ENCODE assay signal across 9 mouse cellular contexts in genomic region chr6:109150023-109150911, GRCm38 (mm10).
DNase-seq lines count a peak whose midpoint lies in the region; ATAC-seq lines count a peak whose summit lies in the region.
"Had no signal": no experiment of that assay in that cellular context is flagged by ENCODE, and none has a peak within 500 bp of the region (broad histone marks: within the 10 kb centered on the region; RNA-seq: fewer than 3 reads in every experiment).

No protein-coding gene starts in this region.

- H3K4me3 ChIP-seq in forebrain, embryonic 12.5 days (replicated peaks), result no peak overlapping the region
- peak overlapping the region; percentile 21 for H3K4me3 ChIP-seq in hindbrain, embryonic 13.5 days
- H3K4me3 ChIP-seq: lung, embryonic 15.5 days had no signal

- DNase-seq in NIH3T3 (ENCODE audit: low read depth), result peak; percentile 96
- DNase-seq in c-Kit-positive CD71-positive TER-119-positive erythroid progenitor cells, embryonic 14.5 days (ENCODE audit: low spot score), result peak; percentile 29
- DNase-seq in layer of hippocampus, adult 9-11 months, result peak; percentile 83
- DNase-seq in lung, postnatal 14 days, result peak; percentile 78
- DNase-seq in right cerebral cortex, adult 18-20 months, result peak; percentile 87
- DNase-seq in T-cell, adult 2 months (ENCODE audit: low spot score), result no peak

- H3K36me3 ChIP-seq in forebrain, embryonic 12.5 days (replicated peaks), result no peaks in the 10 kb centered on the region
- H3K36me3 ChIP-seq in hindbrain, embryonic 13.5 days, result no peaks in the 10 kb centered on the region
- H3K36me3 ChIP-seq: lung, embryonic 15.5 days had no signal

- H3K4me1 ChIP-seq in forebrain, embryonic 12.5 days, result no peaks in the 10 kb centered on the region
- peaks cover 20% of the 10 kb centered on the region for H3K4me1 ChIP-seq in hindbrain, embryonic 13.5 days (replicated peaks)
- H3K4me1 ChIP-seq: lung, embryonic 15.5 days had no signal

- H3K27me3 ChIP-seq in forebrain, embryonic 12.5 days, result no peaks in the 10 kb centered on the region
- no peaks in the 10 kb centered on the region for H3K27me3 ChIP-seq in hindbrain, embryonic 13.5 days
- H3K27me3 ChIP-seq: lung, embryonic 15.5 days had no signal

- H3K9ac ChIP-seq in forebrain, embryonic 12.5 days, result no peak overlapping the region
- 0 out of 2 replicates have a peak overlapping the region, but pooled peaks have one; percentile 29 for H3K9ac ChIP-seq in hindbrain, embryonic 13.5 days
- H3K9ac ChIP-seq: lung, embryonic 15.5 days had no signal

- peak; percentile 89 for ATAC-seq in forebrain, embryonic 12.5 days (ENCODE audit: low FRiP score)
- peak; percentile 92 for ATAC-seq in hindbrain, embryonic 13.5 days (ENCODE audit: low FRiP score)

- 63% methylated on average over 22 of the region's 22 CpGs for WGBS in forebrain, embryonic 12.5 days
- 36% methylated on average over 22 of the region's 22 CpGs for WGBS in hindbrain, embryonic 13.5 days

- H3K4me2 ChIP-seq in forebrain, embryonic 12.5 days, result no peak overlapping the region
- peak overlapping the region; percentile 41 for H3K4me2 ChIP-seq in hindbrain, embryonic 13.5 days
- H3K4me2 ChIP-seq: lung, embryonic 15.5 days had no signal

- no peaks in the 10 kb centered on the region for H3K9me3 ChIP-seq in forebrain, embryonic 12.5 days
- no peaks in the 10 kb centered on the region for H3K9me3 ChIP-seq in hindbrain, embryonic 13.5 days
- H3K9me3 ChIP-seq: lung, embryonic 15.5 days had no signal

- no peak overlapping the region for H3K27ac ChIP-seq in forebrain, embryonic 12.5 days
- H3K27ac ChIP-seq in hindbrain, embryonic 13.5 days, result peak overlapping the region; percentile 66
- H3K27ac ChIP-seq: lung, embryonic 15.5 days had no signal
